Mouse (Mus musculus): ENCODE results near the gene Cby3.
"Not testable (repeated sequence)": the region's sequence is repeated elsewhere in the genome, so short reads cannot be mapped to it uniquely, and the experiment has no call there.

Cby3 gene

DNA sequence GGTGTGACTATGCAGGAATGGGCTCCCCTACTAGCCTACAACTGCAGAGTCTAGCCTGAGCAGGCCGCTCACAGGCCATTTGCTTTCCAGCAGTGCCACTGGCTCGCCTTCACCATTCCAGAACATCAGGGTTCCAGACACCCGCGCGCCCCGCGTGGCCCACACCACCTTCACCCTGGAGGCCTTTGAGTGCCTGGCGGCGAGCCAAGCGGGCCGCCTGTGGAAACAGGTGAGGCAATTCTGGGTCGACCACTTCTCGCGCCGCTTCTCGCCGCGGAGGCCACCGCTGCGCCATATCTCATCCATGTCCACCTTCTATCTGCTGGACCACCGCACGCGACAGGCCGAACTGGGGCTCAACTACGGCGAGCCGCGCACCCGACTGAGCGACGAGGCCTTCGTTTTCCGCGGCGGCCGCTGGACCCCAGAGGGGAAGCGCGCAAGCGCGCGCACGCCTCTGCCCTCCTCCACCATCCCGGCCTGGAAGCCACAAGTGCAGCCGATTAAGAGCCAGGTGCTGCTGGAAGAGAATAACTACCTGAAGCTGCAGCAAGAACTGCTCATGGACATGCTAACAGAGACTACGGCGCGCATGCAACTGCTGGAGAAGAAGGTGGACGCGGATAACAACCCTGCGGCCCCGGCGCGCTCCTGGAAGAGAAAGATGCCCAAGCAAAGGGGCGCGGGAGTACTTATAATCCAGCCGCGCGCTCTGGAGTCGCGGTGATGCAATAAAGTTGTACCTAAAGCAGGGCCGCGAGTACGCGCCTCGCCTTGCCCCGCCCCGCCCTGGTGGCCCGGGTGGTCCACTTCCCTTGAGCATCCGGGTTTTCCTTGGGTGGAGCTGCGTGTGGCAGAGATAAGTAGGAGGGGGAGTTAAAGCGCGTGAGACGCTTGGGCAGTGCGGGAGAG, 4.9 kb downstream of the Cby3 start:
- in situ Hi-C loops (cut with MboI; ENCODE audit: low sequenced_read_pairs), result no loop called here

DNA sequence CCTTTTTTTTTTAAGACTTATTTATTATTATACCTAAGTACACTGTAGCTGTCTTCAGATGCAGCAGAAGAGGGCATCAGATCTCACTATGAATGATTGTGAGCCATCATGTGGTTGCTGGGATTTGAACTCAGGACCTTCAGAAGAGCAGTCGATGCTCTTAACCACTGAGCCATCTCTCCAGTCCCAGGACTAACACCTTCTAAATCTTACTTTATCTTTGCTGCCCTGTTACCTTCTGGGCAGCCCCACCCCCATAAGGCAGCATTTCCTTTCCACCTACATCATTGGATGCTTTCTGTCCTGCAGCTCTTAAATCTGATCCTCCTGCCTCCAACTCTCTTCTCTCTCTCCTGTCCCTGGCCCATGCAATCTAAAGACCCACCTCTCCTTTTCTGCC, 7.0 kb downstream of the Cby3 start:
- in situ Hi-C loops (cut with MboI; ENCODE audit: low sequenced_read_pairs), result not testable (repeated sequence)

DNA sequence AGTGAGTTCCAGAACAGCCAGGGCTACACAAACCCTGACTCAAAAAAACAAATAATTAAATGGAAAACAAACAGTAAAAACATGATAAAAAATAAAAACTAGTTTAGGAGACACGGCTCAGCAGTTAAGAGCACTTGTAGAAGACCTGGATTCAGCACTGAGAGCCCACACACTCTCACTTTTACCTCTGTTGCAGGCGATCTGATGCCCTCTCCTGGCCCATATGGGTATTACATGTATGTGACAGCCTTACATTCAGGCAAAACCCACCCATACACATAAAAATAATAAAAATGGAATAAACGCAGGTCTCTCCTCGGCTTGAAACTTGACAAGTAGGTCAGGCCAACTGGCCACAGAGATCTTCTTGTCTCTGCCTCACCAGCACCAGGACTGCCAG, 10.3 kb downstream of the Cby3 start:
- in situ Hi-C loops (cut with MboI; ENCODE audit: low sequenced_read_pairs), result no loop called here

DNA sequence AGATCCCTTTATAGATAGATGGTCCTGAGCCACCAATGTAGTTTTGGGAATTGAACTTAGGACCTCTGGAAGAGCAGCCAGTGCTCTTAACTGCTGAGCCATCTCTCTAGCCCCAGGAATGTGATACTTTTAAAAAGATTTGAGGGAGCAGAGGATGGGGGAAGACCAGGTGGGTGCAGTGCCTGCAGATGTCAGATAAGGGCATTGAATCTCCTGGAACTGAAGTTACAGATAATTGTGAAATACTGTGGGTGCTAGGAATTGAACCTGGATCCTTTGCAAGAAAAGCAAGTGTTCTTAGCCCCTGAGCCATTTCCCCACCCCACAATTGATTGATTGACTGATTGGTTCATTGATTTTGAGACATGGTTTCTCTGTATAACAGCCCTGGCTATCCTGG, 11.1 kb downstream of the Cby3 start:
- in situ Hi-C loops (cut with MboI; ENCODE audit: low sequenced_read_pairs), result no loop called here

DNA sequence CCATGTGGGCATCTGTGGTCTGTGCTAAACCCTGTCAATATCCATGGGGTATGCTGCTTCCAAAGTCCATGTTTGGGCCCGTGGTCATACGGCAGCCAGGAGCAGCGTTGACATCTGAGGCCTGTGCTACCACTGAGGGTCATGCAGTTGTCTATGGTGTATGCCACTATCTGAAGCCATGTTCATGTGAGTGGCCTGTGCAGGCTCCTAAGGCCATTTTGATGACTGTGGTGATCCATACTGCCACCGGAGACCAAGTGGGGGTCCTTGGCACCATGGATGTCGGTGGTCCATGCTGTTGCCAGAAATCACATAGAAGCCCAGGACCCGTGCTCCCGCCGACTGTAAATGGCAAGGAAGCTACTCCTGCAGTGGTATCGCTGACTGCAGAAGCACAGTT, 13.3 kb downstream of the Cby3 start:
- in situ Hi-C loops (cut with MboI; ENCODE audit: low sequenced_read_pairs), result no loop called here

DNA sequence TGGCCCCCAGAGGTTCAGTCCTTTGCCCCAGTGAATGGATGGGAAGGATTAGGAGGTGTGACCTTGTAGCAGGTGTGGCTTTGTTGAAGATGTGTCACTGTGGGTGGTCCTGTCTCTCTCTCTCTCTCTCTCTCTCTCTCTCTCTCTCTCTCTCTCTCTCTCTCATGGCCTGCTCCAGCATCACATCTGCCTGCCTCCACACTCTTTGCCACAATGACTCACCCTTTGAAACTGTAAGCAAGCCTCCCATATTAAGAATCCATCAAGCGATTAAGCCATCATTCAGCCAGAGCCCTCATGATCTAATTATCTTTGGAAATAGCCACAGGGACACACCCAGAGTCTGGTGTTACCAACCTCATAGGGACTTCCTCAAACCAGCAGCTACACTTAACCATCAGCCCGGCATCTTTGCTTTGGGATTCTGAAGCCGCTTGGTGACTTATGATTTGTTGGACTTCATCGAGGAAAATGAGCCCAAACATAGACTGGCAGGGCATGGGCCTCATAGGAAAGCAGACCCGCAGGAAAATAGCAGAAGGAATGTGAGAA, 15.2 kb downstream of the Cby3 start:
- in situ Hi-C loops (cut with MboI; ENCODE audit: low sequenced_read_pairs), result no loop called here

DNA sequence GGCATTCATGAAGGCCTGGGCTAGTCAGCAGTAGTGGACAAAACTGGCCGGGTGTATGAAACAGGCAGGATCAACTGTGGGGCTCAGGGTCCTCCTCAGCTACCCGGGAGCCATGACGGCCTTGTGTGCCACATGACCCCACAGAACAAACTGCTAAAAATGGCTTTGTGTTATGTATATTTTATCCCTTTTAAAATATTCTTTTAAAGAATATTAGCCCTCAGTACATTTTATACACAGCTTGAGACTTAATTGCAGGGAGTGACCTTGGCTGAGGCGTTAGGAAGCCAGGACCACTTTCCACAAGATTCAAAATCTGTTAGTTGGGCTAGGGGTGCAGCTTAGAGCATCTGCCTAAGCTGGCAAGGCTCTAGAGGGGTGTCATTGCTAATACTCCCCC, 16.7 kb downstream of the Cby3 start:
- in situ Hi-C loops (cut with MboI; ENCODE audit: low sequenced_read_pairs), result no loop called here

DNA sequence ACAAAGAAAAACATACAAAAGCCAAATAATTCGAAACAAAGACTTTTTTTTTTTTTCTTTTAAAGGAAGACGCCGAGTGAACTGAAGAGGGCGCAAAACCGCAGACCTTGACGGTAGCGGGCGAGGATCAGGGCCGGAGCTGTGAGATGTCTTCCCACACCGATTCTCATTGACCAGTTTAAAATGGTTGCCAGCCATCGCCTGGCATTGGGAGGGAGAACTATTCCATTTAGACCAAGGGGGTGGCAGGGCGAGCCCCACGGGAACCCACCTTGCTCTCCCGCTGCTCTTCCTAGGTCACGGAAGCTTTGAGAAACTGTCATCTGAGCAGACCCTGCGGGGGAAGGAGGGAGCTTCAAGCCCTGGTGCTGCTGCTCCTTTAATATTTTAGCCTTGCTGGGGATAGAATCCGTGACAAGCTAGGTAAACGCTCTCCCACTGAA, 17.2 kb downstream of the Cby3 start:
- in situ Hi-C loops (cut with MboI; ENCODE audit: low sequenced_read_pairs), result no loop called here

DNA sequence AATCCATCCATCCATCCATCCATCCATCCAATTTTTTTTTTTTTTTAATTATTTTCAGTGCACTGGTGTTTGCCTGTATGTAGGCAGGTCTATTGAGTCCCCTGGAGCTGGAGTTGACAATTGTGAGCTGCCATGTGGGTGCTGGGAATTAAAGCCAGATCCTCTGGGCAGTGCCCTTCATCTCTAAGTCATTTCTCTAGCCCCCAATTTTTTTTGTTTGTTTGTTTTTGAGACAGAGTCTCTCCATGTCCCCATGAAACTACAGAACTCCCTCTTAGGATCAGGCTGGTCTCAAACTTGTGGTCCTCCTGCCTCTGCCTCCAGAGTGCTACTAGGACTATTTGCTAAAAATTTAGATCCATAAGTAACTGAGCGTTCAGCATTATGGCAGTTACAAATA, 17.6 kb downstream of the Cby3 start:
- in situ Hi-C loops (cut with MboI; ENCODE audit: low sequenced_read_pairs), result no loop called here

DNA sequence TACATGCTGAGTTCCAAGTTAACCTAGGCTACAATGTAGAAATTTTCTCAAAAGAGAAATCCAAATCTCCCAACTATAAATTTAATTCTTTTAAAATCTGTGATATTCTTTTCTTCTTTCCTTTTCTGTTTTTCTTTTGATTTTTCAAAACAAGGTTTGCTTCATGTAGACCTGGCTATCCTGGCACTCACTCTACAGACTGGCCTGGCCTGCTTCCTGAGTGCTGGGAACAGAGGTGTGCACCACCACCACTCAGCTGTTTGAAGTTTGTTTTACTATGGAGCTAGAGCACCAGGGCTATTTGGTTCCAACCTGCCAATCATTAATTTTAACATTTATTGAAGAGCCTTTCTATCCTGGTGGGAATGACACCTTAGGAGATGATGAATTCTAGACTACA, 18.8 kb downstream of the Cby3 start:
- in situ Hi-C loops (cut with MboI; ENCODE audit: low sequenced_read_pairs), result no loop called here

DNA sequence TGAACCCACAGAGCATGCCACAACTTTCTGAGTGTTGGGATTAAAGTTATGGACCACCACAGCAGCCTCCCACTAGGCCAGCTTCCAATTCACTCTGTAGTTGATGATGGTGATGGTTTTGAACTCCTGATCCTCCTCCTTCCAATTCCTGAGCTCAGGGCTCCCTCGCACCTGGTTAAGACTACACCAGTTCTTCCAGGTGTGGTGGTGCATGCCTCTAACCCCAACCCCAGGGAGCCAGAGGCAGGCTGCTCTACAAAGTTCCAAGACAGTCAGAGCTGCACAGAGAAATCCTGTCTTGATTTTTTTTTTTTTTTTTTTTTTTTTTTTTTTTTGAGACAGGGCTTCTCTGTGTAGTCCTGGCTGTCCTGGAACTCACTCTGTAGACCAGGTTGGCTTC, 19.4 kb downstream of the Cby3 start:
- in situ Hi-C loops (cut with MboI; ENCODE audit: low sequenced_read_pairs), result no loop called here

DNA sequence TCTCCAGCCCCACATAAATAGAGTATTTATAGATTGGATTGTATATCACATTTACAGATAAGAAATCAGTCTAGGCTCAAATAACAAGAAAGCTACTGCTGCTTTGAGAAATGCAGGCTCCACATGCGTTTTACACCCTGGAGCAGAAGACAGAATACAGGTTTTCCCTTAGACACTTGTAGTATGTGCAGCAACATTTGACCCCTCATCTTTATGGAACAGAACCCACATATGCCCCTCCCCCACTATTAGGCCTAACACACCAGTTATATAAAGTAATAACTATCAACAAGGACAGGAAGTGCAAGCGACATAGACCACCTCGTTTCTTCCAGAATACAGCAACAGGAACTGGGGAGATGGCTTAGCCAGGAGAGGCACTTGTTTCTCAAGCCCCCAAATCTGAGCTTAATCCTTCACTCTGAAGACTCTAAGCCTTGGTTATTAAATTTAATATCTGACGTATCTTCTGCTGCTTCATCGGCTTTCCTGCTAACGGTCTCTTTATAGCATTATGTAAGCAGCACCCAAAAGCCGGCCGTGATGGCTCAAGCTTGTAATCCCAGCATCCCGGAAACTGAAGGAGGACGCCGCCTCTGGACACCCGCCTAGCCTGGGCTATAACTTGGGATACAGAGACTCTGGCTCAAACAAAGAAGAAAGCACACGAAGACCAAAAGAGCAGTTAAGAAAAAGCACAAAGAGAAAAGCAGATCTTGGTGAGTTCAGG, 20.2 kb downstream of the Cby3 start:
- in situ Hi-C loops (cut with MboI; ENCODE audit: low sequenced_read_pairs), result no loop called here

DNA sequence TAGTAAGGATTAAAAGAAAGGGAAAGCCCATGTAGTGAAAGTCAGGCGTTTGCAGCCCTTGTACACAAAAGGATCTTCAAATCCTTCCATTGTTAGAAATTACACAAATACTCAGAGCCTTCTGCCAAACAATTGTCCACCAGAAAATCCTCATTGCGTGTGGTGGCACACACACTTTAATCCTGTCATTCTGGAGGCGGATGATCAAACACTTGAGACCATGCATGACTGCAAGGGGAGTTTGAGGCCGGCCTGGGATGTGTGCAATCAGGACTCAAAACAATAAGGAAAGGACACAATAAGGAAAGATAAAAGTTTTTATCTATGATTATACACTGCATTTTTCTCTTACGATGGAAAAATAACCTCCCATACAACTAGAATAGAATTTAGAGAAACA, 21.2 kb downstream of the Cby3 start:
- in situ Hi-C loops (cut with MboI; ENCODE audit: low sequenced_read_pairs), result no loop called here

DNA sequence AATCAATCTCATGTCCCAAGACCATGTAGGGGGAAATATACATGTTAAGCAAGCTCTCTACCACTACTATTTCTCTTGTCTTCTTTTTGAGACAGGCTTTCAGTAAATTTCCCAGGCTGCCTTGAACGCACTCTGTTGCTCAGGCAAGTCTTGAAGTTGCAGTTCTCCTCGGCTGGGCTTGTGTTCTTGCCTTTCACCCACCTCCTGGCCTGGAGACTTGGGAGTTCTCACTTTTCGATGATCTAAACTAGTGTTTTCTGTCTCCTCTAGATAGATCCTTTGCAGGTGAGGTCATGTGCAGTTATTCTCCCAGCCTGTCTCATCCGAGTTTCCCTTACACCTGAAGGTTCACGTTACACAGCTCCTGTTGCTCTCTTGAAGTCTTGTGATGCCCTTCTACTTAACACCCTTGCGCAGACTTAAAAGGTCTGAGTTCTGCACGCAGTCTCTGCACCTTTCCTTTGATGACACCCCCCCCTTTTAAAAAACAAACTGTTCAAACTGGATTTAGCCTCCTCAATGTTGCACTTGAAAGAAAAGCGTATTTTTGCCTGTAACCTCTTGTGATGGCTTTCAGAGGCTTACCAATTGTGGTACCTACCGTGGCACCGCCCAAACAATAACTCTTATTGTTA, 22.0 kb downstream of the Cby3 start:
- in situ Hi-C loops (cut with MboI; ENCODE audit: low sequenced_read_pairs), result no loop called here

DNA sequence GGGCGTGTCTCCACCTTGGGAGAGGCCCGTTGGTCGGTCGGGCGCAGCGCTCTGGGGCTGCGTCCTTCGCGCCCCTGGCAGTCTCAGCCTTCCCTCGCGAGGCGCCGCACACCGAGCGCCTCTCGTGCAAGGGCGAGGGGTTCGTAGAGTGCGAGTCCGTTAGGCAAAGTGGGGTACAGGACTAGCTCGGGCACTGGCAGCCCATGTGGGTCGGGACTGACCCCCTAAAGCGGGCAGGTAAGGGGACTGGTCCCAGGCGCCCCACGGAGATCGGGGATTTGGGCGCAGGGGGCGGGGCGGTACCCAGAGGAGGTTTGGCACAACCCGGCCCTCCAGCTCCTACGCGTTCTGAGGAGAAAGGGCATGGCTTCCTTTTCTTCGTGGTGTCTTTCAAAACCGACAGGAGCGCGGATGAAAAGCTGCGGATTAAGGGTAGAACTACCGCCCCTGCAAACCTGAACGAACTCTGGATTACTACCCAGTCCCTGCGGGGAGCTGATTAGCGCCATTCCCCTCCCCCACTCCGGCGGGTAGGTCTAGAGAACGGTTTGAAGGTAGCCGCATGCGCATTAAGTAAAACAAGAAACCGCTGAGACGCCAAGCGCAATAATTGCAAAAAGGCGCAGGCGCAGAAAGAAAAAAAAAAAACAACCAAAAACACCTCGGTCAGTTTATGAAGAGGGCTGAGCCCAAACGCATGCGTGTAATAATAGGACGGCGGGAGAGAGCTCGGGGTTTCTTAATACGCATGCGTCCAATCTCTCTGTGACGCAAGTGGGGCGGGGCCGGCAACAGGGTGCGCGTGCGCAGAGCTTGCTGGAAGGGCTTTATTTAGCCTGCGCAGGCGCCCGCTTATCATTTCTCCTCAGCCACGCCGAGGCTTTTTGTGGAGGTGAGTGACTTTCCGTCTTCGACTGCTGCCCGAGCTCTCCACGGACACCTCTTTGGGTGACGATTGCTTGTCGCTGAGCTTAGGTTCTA, 22.9 kb downstream of the Cby3 start, which contains the start of gene Hnrnph1:
Hnrnph1 (plus strand) TSS at position 80 of the 981 bp plus-strand sequence.
- in situ Hi-C loops (cut with MboI; ENCODE audit: low sequenced_read_pairs), result no loop called here

DNA sequence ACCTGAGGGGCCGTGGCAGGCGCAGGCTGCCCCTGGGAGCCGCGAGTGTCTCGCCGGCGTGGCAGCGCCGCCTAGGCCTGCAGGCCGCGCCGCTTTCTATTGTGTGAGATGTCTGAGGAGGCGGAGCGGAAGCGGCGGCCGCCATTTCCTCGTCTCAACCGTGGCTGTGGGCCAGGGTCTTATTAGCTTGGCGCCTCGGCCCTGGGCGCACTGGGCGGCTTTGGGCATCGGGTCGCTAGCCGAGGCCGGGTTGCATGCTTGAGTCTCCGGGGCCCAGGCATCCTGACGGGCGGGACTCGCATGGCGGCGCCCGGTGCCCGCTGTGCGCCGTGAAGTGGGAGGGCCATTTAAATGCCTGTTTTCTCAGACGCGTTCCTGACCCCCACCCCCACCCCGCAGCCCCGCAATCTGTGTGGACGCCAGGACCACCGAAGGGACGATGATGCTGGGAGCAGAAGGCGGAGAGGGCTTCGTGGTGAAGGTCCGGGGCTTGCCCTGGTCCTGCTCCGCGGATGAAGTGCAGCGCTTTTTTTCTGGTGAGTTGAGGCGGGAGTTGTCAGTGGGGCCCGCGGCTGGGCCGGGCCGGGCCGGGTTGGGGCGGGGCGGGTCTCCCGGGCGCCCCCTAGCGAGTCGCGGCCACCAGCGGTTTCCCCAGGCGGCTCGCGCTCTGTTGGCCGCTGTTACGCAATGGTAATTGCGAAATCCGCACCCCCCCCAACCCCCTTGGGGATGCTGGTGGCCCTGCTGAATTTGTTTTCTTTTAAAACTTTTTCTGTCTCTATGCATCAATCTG, 23.8 kb downstream of the Cby3 start:
- in situ Hi-C loops (cut with MboI; ENCODE audit: low sequenced_read_pairs), result no loop called here

DNA sequence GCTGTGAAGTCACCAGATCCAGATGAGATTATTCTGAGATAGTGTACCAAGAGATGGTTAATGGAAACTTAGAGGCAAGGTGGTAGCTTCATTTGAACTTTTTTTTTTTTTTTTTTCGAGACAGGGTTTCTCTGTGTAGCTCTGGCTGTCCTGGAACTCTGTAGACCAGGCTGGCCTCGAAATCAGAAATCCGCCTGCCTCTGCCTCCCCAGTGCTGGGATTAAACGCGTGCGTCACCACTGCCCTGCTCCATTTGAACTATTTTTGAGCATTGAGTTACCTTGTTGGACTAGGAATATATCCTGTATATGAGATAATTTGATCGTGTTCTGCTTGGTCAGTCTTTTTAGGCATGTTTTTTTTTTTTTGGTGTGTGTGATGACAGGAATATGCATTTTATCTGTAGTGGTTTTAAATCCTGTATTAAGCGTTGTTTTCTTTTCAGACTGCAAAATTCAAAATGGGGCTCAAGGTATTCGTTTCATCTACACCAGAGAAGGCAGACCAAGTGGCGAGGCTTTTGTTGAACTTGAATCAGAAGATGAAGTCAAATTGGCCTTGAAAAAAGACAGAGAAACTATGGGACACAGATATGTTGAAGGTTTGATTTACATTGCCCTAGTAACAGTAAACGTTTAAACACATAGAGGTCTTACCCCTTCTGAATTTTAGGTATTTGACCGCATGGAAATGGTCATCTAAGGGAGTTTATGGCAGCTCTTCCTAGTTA, 24.9 kb downstream of the Cby3 start:
- in situ Hi-C loops (cut with MboI; ENCODE audit: low sequenced_read_pairs), result no loop called here

DNA sequence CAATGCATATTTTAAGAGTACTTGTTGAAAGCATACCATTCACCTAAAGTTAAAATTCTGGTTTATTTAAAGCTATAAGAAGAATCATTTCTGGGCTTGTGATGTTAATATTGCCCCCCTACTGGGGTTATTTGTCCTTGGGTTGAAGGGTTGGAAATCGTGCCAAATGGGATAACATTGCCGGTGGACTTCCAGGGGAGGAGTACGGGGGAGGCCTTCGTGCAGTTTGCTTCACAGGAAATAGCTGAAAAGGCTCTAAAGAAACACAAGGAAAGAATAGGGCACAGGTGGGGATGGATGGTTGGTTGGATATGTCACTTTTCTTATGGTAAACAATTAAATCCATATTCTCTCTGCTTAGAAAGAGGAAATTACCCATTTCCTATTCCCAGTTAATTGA, 27.0 kb downstream of the Cby3 start:
- in situ Hi-C loops (cut with MboI; ENCODE audit: low sequenced_read_pairs), result no loop called here
